Mouse (Mus musculus): ENCODE data around the gene Hist1h1d. TPM values are rescaled to one million over a fixed set of nuclear protein-coding genes. Genes with fewer than 3 reads are reported as not detected.
A peak's percentile ranks its signal among the peaks of the same experiment; 100 is the strongest.
"Not testable (repeated sequence)": the region's sequence is repeated elsewhere in the genome, so short reads cannot be mapped to it uniquely, and the experiment has no call there.

Hist1h1d gene
- total RNA-seq, 2 experiments from 2014 or later = 4.3 to 6.0 TPM

DNA sequence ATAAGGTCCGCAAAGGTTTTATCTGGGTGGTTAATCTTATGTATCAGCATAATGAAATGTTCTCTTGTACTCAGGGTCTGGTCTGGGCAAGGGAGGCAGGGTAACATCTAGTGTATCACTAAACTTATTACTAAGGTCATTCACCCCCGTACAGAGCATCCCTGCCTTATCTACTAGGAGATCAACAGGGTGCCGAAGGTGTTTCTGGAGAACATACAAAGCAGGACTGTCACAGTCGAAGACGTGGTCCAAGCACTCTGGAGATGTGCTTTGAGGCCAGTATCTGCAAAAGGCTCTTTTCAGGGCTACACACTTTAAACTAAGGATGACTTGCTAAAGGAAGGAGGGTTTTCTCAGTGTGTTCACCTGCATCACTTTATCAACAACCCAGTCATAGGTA lies 6.4 kb upstream of the Hist1h1d start:
- no peak for DNase-seq

DNA sequence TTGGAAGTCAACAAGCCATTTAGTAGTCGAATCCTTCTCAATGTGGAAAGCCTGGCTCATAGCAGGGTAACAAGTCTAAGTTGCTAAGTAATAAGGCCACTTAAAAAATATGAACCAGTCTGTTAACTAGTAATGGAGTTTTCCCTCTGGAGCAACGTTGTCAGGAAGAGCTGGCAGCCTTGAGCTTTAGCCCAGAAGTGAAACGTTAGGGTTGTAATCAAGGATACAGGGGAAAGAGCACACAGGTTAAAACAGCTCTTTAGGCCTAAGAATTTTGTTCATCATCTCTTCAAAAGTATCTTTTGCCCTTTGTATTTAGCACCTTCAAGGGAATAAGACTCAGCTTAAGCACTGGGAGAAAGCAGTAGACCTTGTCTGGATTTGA lies 2.3 kb upstream of the Hist1h1d start:
- no peak for DNase-seq

- peak; percentile 89 for DNase-seq
These were observed 1.8 kb upstream of the Hist1h1d start, which contains the start of gene Hist1h4f for GRCm38 (mm10) chr13:23551146-23551834. TSS of gene Hist1h4f (minus strand) at chr13:23551648.

DNA sequence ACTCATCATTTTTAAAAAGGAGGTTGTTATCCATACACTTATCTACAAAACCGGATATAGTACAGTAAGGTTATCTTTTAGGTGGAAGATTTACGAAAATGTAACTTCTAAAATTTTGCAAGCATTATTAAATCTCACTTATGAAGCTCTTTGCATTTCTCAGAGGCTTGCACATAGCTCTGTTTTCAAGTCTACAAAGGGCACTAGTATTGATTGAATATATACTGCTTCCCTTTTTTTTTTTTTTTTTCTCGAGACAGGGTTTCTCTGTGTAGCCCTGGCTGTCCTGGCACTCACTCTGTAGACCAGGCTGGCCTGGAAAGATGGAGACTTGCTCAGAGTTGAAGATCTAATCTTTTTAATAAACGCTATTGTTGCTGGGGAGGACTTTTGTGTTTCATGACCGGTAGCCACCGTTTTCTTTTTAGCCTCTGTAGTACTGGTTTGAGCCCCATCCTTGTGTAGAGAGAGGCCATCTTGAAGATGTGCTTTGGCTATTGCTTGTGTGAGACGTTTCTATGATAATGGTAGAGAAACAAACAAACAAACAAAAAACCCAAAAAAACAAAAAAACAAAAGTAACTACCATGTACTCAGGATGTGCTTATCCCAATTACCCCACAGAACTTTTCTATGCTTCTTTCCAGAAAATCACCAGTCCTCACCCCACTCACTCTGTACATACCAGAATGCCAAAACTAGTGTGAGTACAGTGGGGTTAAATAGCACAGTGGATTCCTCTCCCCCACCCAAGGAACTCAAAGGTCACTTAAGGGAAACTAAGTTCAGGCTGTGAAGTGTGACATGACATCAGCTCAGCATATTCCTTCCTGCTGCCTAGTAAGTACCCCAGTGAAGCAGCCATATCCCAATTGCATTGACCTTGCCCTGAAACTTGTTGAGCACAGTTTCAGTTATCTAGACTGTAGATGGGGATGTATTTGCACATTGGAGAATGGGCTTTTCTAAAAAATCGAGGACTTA lies 839 bp upstream of the Hist1h1d start:
- DNase-seq = no peak

GRCm38 (mm10) chr13:23554393-23554792 lies 1.3 kb downstream of the Hist1h1d start:
- no peak for DNase-seq

GRCm38 (mm10) chr13:23554925-23555838 lies 2.1 kb downstream of the Hist1h1d start:
- peak; percentile 70 to 81 for DNase-seq

- DNase-seq = peak; percentile 47 to 59
These were observed 2.9 kb downstream of the Hist1h1d start for GRCm38 (mm10) chr13:23555839-23556416.

DNA sequence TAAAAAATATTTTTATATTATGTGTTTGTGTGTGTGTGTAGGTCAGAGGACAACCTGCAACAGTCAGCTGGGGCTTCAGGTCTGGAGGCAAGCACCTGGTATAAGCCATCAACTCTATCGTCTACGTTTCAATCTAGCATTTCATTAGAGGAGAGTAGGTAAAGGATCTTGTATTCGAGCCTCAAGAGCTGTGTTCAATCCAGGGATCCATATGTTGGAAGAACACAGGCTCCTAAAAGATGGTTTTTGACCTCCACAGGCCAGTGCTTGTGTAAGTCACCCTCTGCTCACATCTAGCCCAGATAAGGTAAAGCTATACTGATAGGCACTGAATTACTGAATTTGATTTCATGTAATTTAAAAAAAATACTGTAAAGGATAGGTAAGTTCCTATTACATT lies 3.8 kb downstream of the Hist1h1d start:
- no peak for DNase-seq

GRCm38 (mm10) chr13:23560699-23561098 lies 7.6 kb downstream of the Hist1h1d start:
- DNase-seq = not testable (repeated sequence)

GRCm38 (mm10) chr13:23561531-23561882 lies 8.4 kb downstream of the Hist1h1d start:
- not testable (repeated sequence) for DNase-seq

GRCm38 (mm10) chr13:23561883-23562659 lies 9.0 kb downstream of the Hist1h1d start, which contains the start of gene Hist1h3e:
TSS of gene Hist1h3e (minus strand) at chr13:23562369.
- DNase-seq = peak; percentile 93 to 95

GRCm38 (mm10) chr13:23562699-23563462 lies 9.8 kb downstream of the Hist1h1d start:
- no peak for DNase-seq

- DNase-seq = no peak
These were observed 11.4 kb downstream of the Hist1h1d start for GRCm38 (mm10) chr13:23564482-23564881.

DNA sequence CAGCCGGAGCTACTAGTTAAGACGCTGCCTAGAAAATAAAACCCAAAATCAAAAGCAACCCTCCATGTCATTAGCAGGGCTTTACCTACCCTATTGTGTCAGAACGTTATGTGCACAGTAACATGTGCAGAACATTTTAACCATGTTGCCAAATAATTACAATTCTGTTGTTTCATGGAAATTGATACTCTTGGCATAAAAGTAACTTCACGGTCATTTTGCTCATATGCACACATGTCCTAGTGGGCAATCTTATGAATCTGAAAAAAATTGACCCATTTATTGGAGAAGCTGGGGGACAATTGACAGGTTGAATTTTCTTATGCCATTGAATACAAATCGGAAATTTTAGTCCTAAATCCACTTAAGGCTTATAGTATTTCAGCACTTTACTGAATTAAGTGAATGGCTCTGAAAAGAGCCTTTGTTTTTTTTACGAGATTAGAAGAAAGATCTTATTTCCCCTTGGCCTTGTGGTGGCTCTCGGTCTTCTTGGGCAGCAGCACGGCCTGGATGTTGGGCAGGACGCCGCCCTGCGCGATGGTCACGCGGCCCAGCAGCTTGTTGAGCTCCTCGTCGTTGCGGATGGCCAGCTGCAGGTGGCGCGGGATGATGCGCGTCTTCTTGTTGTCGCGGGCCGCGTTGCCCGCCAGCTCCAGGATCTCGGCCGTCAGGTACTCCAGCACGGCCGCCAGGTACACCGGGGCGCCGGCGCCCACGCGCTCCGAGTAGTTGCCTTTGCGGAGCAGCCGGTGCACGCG lies 17.4 kb downstream of the Hist1h1d start:
- DNase-seq = not testable (repeated sequence)

GRCm38 (mm10) chr13:23571022-23571503 lies 18.0 kb downstream of the Hist1h1d start, which contains the start of the genes Hist1h2ae and Hist1h2bg:
TSS of gene Hist1h2ae (minus strand) at chr13:23571220.
TSS of gene Hist1h2bg (plus strand) at chr13:23571396.
- peak; percentile 79 for DNase-seq

DNA sequence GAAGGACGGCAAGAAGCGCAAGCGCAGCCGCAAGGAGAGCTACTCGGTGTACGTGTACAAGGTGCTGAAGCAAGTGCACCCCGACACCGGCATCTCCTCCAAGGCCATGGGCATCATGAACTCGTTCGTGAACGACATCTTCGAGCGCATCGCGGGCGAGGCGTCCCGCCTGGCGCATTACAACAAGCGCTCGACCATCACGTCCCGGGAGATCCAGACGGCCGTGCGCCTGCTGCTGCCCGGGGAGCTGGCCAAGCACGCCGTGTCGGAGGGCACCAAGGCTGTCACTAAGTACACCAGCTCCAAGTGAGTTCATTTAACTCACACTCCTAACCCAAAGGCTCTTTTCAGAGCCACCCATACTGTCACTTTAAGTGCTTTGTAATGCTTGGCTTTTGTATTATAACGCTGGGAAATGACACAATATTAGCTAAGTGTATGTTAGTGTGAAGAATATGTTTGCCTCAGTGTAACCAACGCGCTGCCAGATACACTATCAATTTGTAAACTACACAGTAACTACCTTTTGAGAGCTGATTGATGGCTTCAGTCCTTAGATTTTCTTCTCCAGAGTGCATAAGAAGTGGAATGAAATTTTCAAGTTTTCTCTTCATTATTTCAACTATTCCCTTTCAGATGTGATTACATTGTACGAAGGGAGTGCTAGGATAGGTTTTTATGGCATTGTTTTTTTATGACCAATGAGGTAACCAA lies 18.6 kb downstream of the Hist1h1d start:
- not testable (repeated sequence) for DNase-seq

- no peak for DNase-seq
These were observed 19.4 kb downstream of the Hist1h1d start for GRCm38 (mm10) chr13:23572218-23573033.
